Mouse (Mus musculus): ENCODE measurements at regions not wholly inside any gene's neighbourhood (a gene's known extent, or its start where the extent isn't known, plus 50 kb on each side); places are given as distances from the start of the nearest gene placed in this dataset.

DNA sequence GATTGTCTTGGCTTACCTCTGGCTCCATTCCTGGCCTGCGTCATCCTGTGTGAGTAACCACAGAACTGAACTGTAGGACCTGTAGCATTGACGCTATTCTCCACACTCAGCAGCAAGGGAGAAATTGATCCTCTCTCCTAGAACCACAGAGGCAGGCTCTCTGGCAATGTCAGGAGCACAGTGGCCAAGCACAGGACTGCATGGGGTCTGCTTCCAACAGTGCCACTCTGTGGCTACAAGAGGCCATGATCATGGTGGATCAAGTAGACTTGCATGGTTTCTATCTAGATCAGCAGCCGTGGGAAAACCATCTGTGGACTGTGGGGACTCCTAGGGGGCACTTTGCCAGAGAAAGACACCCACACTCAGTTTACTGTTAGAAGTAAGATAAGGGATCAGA, 213.9 kb downstream of the Adra2a start:
- WGBS = 96% methylated on average over 3 of the region's 3 CpGs
- Histone ChIP-seq H3K27me3 (ENCODE audit: control insufficient read depth, insufficient read depth, low read length) (no peaks in the 10 kb centered on the region), H3K4me1 (ENCODE audit: control insufficient read depth, insufficient read depth, low read length) (0 out of 2 replicates have a peak, but pooled peaks cover 9% of the 10 kb centered on the region), H3K27ac (replicated peaks; ENCODE audit: low read depth, low read length) (no peak overlapping the region), H3K9me3 (ENCODE audit: control insufficient read depth, low read length) (no peaks in the 10 kb centered on the region), H3K36me3 (ENCODE audit: control insufficient read depth, insufficient read depth, low read length) (no peaks in the 10 kb centered on the region), H3K9ac (replicated peaks; ENCODE audit: low read length) (no peak overlapping the region), H3K4me3 (replicated peaks; ENCODE audit: low read depth, low read length) (no peak overlapping the region), H3K4me2 (ENCODE audit: low read length) (no peak overlapping the region)
- no peak for DNase-seq
- no peak for ATAC-seq (ENCODE audit: low FRiP score, low TSS enrichment)

DNA sequence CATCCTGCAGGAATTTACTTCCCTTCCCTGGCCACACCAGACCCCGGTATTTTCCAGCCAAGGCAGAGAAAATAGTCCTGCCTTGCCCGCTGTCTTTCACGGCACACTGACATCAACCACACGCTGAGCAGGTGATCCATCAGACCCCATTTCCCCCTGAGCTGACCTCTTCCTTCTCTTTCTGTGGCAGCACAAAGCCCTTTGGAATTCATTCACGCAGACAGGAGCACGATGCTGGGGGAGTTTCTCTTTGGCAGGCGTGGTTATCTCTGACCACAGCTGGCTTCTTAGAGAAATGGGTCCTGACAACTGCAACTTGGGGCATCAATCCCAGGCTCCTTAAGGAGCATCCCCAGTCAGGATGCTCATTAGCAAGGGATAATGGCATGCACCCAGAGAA, 215.2 kb downstream of the Adra2a start:
- 4% methylated on average over 7 of the region's 7 CpGs for WGBS
- Histone ChIP-seq H3K27me3 (ENCODE audit: control insufficient read depth, insufficient read depth, low read length) (no peaks in the 10 kb centered on the region), H3K4me2 (ENCODE audit: low read length) (peak overlapping the region; percentile 33), H3K4me1 (ENCODE audit: control insufficient read depth, insufficient read depth, low read length) (0 out of 2 replicates have a peak, but pooled peaks cover 9% of the 10 kb centered on the region), H3K9ac (replicated peaks; ENCODE audit: low read length) (no peak overlapping the region), H3K36me3 (ENCODE audit: control insufficient read depth, insufficient read depth, low read length) (no peaks in the 10 kb centered on the region), H3K27ac (replicated peaks; ENCODE audit: low read depth, low read length) (no peak overlapping the region), H3K4me3 (replicated peaks; ENCODE audit: low read depth, low read length) (no peak overlapping the region), H3K9me3 (ENCODE audit: control insufficient read depth, low read length) (no peaks in the 10 kb centered on the region)
- no peak for ATAC-seq (ENCODE audit: low FRiP score, low TSS enrichment)
- DNase-seq = peak; percentile 40

DNA sequence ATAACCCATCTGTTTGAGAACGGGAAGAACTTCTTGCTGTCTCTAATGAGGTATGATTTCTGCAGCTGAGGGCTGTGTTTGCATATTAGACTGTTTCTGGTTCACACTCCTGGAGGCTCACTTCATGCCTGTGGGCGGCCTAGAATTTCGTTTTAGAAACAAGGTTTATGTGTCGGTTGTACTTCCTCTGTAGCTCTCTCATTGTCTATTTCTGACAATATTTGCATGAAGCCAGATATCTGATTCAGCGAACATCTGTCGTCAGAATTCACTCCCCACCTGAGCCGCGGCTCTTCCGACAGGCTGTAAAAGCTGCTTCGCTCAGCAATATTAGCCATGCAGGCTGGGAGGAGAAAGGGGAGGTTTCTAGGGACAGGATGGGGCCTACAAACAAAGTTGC, 233.4 kb downstream of the Adra2a start:
- no peak overlapping the region for H3K4me3 ChIP-seq (replicated peaks; ENCODE audit: low read depth, low read length)
- ATAC-seq (ENCODE audit: low FRiP score, low TSS enrichment) (no peak), DNase-seq (no peak)
- 93% methylated on average over 10 of the region's 10 CpGs for WGBS
- H3K27ac ChIP-seq (replicated peaks; ENCODE audit: low read depth, low read length) = no peak overlapping the region
- H3K27me3 ChIP-seq (ENCODE audit: control insufficient read depth, insufficient read depth, low read length) = no peaks in the 10 kb centered on the region
- no peak overlapping the region for H3K4me2 ChIP-seq (ENCODE audit: low read length)
- no peak overlapping the region for H3K9ac ChIP-seq (replicated peaks; ENCODE audit: low read length)
- H3K36me3 ChIP-seq (ENCODE audit: control insufficient read depth, insufficient read depth, low read length) = no peaks in the 10 kb centered on the region
- no peaks in the 10 kb centered on the region for H3K9me3 ChIP-seq (ENCODE audit: control insufficient read depth, low read length)
- no peaks in the 10 kb centered on the region for H3K4me1 ChIP-seq (ENCODE audit: control insufficient read depth, insufficient read depth, low read length)

DNA sequence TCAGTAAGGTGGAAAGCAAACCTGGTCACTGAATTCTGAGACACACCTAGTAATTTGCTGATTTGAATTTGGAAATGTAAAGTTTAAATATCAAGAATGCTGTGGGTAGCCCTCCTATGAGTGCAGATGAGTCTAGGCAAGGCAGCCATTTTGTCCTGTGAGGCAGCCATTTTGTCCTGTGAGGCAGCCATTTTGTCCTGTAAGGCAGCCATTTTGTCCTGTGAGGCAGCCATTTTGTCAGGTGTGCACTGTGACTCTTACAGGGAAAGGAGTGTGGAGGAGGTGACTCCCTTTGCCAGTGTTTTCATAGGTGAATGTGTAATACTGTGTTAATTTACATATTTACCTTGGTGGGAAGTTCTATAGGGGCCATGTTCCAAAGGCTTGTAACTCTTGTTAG, 241.5 kb downstream of the Adra2a start:
- no peaks in the 10 kb centered on the region for H3K27me3 ChIP-seq (ENCODE audit: control insufficient read depth, insufficient read depth, low read length)
- H3K4me2 ChIP-seq (ENCODE audit: low read length) = no peak overlapping the region
- H3K27ac ChIP-seq (replicated peaks; ENCODE audit: low read depth, low read length) = no peak overlapping the region
- ATAC-seq (ENCODE audit: low FRiP score, low TSS enrichment) (no peak), DNase-seq (no peak)
- H3K4me1 ChIP-seq (ENCODE audit: control insufficient read depth, insufficient read depth, low read length) = no peaks in the 10 kb centered on the region
- no peak overlapping the region for H3K9ac ChIP-seq (replicated peaks; ENCODE audit: low read length)
- no peak overlapping the region for H3K4me3 ChIP-seq (replicated peaks; ENCODE audit: low read depth, low read length)
- no peaks in the 10 kb centered on the region for H3K9me3 ChIP-seq (ENCODE audit: control insufficient read depth, low read length)
- no peaks in the 10 kb centered on the region for H3K36me3 ChIP-seq (ENCODE audit: control insufficient read depth, insufficient read depth, low read length)

DNA sequence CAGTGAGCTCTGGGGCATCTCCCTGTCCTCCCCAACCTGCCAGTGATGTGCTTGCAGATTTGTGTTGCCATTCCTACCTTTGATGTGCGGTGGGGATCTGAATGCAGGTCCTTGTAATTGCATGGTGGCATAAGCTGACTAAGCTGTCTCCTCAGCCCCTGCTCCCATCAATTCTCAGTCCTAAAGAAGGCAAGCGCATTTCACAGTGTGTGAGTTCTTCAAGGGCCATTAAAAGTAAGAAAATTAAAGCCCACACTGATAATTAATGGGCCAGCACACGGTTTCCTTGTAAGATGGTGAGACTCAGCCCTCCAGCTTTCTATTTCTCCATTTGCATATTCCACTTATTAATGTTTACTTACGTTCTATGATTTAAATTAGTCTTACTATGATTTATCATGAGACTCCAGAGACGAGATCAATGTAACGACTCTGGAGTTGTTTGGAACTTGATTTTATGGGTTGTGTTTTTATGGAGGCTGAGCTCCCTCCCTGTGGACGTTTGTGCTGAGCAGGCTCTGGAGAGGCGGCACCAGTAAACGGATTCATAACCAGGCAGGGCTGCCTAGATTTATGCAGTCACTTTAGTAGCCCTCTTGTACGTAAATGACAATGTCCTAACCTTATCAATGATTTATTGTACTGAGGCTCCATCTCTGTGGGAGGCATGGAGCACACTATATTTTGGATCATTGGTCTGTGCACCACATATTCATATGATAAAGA, 253.9 kb downstream of the Adra2a start:
- H3K4me3 ChIP-seq (replicated peaks; ENCODE audit: low read depth, low read length) = no peak overlapping the region
- H3K9ac ChIP-seq (replicated peaks; ENCODE audit: low read length) = no peak overlapping the region
- H3K4me2 ChIP-seq (ENCODE audit: low read length) = no peak overlapping the region
- no peaks in the 10 kb centered on the region for H3K27me3 ChIP-seq (ENCODE audit: control insufficient read depth, insufficient read depth, low read length)
- H3K4me1 ChIP-seq (ENCODE audit: control insufficient read depth, insufficient read depth, low read length) = no peaks in the 10 kb centered on the region
- WGBS = 79% methylated on average over 10 of the region's 10 CpGs
- H3K27ac ChIP-seq (replicated peaks; ENCODE audit: low read depth, low read length) = no peak overlapping the region
- ATAC-seq (ENCODE audit: low FRiP score, low TSS enrichment) (no peak), DNase-seq (no peak)
- no peaks in the 10 kb centered on the region for H3K36me3 ChIP-seq (ENCODE audit: control insufficient read depth, insufficient read depth, low read length)
- H3K9me3 ChIP-seq (ENCODE audit: control insufficient read depth, low read length) = no peaks in the 10 kb centered on the region

DNA sequence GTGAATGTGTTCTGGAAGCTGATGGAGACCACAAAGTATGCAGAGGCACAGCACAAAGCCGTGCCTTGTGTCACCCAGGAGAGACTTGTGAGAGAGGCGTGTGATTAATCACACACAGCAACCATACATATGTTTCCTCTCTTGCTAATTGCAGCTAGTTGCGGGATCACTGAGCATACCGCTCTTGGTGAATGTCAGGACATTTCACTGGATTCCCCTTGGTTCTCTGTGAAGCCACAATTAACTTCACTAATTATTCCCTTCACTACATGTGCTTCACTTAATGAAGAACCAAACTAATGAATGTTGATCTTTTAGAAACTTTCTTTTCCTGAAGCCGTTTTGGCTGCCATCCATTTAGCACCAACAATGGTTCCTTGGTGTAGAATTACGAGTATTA, 267.3 kb downstream of the Adra2a start:
- H3K27ac ChIP-seq (replicated peaks; ENCODE audit: low read depth, low read length) = no peak overlapping the region
- H3K9ac ChIP-seq (replicated peaks; ENCODE audit: low read length) = no peak overlapping the region
- no peak for ATAC-seq (ENCODE audit: low FRiP score, low TSS enrichment)
- no peak overlapping the region for H3K4me2 ChIP-seq (ENCODE audit: low read length)
- no peak for DNase-seq
- WGBS = 83% methylated on average over 6 of the region's 6 CpGs
- no peaks in the 10 kb centered on the region for H3K4me1 ChIP-seq (ENCODE audit: control insufficient read depth, insufficient read depth, low read length)
- H3K9me3 ChIP-seq (ENCODE audit: control insufficient read depth, low read length) = no peaks in the 10 kb centered on the region
- no peak overlapping the region for H3K4me3 ChIP-seq (replicated peaks; ENCODE audit: low read depth, low read length)
- no peaks in the 10 kb centered on the region for H3K27me3 ChIP-seq (ENCODE audit: control insufficient read depth, insufficient read depth, low read length)
- H3K36me3 ChIP-seq (ENCODE audit: control insufficient read depth, insufficient read depth, low read length) = no peaks in the 10 kb centered on the region

DNA sequence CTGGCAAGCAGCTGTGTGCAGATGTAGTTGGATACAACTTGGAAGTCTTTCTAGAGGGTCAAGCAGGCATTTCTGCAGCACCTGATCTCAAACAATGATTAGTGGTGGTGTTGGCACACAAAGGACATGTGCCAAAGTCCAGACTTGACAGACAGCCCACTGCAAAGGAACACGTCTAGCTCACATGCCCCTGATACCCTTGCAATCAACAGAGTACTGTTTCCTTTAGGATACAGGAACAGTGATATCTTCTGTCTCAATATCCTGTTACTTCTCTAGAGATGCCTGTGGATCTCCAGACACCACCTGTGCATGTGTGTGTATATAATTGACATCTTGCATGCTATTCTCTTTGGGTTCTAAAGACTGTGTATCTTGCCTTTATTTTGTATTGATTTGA, 267.8 kb downstream of the Adra2a start:
- Histone ChIP-seq H3K36me3 (ENCODE audit: control insufficient read depth, insufficient read depth, low read length) (no peaks in the 10 kb centered on the region), H3K27me3 (ENCODE audit: control insufficient read depth, insufficient read depth, low read length) (no peaks in the 10 kb centered on the region), H3K4me3 (replicated peaks; ENCODE audit: low read depth, low read length) (no peak overlapping the region), H3K9me3 (ENCODE audit: control insufficient read depth, low read length) (no peaks in the 10 kb centered on the region), H3K9ac (replicated peaks; ENCODE audit: low read length) (no peak overlapping the region), H3K27ac (replicated peaks; ENCODE audit: low read depth, low read length) (no peak overlapping the region), H3K4me1 (ENCODE audit: control insufficient read depth, insufficient read depth, low read length) (no peaks in the 10 kb centered on the region), H3K4me2 (ENCODE audit: low read length) (no peak overlapping the region)
- DNase-seq (no peak), ATAC-seq (ENCODE audit: low FRiP score, low TSS enrichment) (no peak)
- 86% methylated on average over 1 of the region's 1 CpGs for WGBS

DNA sequence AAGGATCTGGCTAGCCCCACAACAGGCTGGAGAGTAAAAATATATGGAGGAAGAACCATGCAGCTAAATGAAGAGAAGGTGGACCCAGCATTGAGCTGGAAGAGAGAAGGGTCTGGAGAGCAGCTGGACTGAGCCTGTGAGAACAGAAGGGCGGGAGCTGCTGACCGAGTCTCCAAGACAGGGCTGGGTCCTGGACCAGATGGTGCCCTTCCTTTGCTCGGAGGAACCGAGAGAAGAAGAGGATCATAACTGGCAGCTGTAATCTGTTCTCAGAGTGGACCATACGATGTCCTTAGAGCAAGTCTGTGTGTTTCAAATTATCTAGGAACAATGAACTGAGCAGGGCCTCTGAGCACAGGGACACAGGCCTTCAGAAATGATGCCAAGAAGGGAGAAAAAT, 279.3 kb downstream of the Adra2a start:
- Histone ChIP-seq H3K27me3 (ENCODE audit: control insufficient read depth, insufficient read depth, low read length) (no peaks in the 10 kb centered on the region), H3K4me1 (ENCODE audit: control insufficient read depth, insufficient read depth, low read length) (no peaks in the 10 kb centered on the region), H3K27ac (replicated peaks; ENCODE audit: low read depth, low read length) (no peak overlapping the region), H3K4me2 (ENCODE audit: low read length) (no peak overlapping the region), H3K9ac (replicated peaks; ENCODE audit: low read length) (no peak overlapping the region), H3K4me3 (replicated peaks; ENCODE audit: low read depth, low read length) (no peak overlapping the region), H3K36me3 (ENCODE audit: control insufficient read depth, insufficient read depth, low read length) (no peaks in the 10 kb centered on the region), H3K9me3 (ENCODE audit: control insufficient read depth, low read length) (no peaks in the 10 kb centered on the region; the same call in 1 of the 2 replicates)
- ATAC-seq (ENCODE audit: low FRiP score, low TSS enrichment) = no peak
- no peak for DNase-seq
- 74% methylated on average over 5 of the region's 5 CpGs for WGBS

DNA sequence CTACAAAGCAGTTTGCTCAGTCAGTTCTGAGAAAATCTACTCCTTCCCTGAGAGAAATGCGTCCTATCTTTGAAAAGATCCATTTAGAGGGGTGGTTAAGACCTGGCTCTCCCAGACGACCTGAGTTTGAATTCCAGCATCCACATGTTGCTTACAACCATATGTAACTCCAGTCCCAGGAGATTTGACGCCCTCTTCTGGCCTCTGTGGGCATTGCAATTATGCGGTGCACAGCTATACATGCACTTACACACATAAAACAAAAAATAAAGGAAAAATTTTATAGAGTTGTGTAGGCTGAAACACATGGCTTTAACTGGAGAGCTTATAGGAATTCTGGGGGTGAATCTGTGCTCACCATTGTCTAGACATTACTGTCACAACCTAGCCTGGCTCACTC, 281.0 kb downstream of the Adra2a start:
- H3K36me3 ChIP-seq (ENCODE audit: control insufficient read depth, insufficient read depth, low read length) = no peaks in the 10 kb centered on the region
- no peak for ATAC-seq (ENCODE audit: low FRiP score, low TSS enrichment)
- no peaks in the 10 kb centered on the region for H3K27me3 ChIP-seq (ENCODE audit: control insufficient read depth, insufficient read depth, low read length)
- H3K4me2 ChIP-seq (ENCODE audit: low read length) = no peak overlapping the region
- H3K9me3 ChIP-seq (ENCODE audit: control insufficient read depth, low read length) = peaks cover 4% of the 10 kb centered on the region; the same call in 1 of the 2 replicates
- DNase-seq = no peak
- no peak overlapping the region for H3K4me3 ChIP-seq (replicated peaks; ENCODE audit: low read depth, low read length)
- no peak overlapping the region for H3K9ac ChIP-seq (replicated peaks; ENCODE audit: low read length)
- no peaks in the 10 kb centered on the region for H3K4me1 ChIP-seq (ENCODE audit: control insufficient read depth, insufficient read depth, low read length)
- no peak overlapping the region for H3K27ac ChIP-seq (replicated peaks; ENCODE audit: low read depth, low read length)
- 62% methylated on average over 4 of the region's 4 CpGs for WGBS

All from midbrain, embryonic 14.5 days (tissue).